Mouse (Mus musculus) layer of hippocampus, postnatal 36 days (tissue): ENCODE results near the gene Prss16. TPM values are rescaled to one million over a fixed set of nuclear protein-coding genes. Genes with fewer than 3 reads are reported as not detected.

Experiments used
- DNase-seq, 2 experiments: peaks; one replicate each; pipeline ENCODE4 v3.0.0; 2022
- total RNA-seq, 2 experiments: library from RNA; stranded (reverse); gene quantifications; 2 replicates each; pipeline ENCODE4 v1.2.3; 2021

Prss16 gene
- total RNA-seq, 2 experiments from 2014 or later = 0.25 to 0.42 TPM

GRCm38 (mm10) chr13:22035267-22036148 lies 26.0 kb upstream of the Prss16 start, which contains the start of the genes Hist1h2ah and Hist1h2bk:
Gene Hist1h2ah, minus strand, starts transcription at chr13:22035568.
Gene Hist1h2bk, plus strand, starts transcription at chr13:22035870.
- DNase-seq = peak; percentile 76 to 85

GRCm38 (mm10) chr13:22034443-22035266 lies 25.1 kb upstream of the Prss16 start:
- no peak for DNase-seq

DNA sequence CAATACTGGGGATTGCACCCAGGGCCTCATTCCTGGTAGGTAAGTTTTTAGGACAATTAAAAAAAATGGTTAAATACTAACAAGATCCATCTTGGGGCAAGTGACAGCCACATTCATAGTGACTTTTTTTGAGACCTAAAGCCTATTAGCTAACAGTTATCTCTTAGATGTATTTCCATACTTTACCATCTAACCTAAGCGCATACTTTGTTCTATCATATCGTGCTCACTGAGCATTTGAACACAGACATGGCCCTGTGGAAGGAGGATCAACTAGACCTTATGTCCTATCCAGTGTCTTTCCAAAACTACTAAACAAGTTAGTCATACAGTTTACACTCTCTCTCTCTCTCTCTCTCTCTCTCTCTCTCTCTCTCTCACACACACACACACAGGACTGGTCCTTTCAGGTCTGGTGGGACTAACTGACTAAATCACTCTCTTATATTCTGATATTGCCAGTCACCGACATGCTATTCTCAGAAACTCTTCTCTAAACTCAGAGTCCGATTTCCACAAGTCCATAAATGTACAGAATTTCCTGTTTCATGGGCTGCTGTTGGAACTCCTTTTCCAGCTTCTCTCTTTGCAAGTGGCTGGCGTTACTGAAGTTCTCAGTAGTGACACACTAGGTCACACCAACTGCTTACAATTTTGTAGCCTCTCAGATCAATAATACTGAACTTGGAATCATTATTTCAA lies 24.4 kb upstream of the Prss16 start:
- DNase-seq = no peak

- DNase-seq = no peak
These were observed 21.0 kb upstream of the Prss16 start for GRCm38 (mm10) chr13:22030493-22030892.

GRCm38 (mm10) chr13:22029928-22030327 lies 20.4 kb upstream of the Prss16 start:
- no peak for DNase-seq

DNA sequence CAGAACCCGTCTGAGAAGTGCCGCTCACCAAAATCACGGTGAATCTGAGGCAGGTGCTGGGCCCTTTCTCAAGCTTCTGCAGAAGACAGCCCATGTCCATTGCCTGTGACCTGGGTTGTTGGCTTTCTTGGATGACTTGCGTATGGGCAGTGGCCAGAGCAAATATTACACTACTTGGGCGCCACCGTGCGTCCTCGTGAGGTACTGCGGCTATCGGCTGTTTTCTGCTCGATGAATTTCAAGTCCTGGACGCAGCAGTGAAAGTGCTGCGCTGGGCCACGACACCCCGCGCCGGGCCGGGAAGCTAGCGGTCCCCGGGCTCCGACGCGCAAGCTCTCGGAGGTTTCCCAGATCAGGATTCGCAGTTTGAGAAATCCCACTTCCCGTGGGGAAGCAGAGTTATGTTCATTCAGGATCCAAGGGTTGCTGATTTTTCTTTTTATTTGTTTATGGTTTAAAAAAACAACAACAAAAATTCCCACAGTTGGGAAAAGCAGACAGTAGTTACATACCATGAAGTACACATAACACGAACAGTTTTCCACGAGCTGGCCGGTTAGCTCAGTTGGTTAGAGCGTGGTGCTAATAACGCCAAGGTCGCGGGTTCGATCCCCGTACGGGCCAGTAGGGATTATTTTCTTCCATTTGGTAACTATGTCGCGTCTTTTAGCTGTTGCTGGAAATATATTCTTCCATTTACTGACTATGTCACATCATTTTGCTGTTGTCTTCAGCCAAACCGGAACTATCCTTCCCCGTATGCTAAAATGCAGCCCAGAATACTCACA lies 19.3 kb upstream of the Prss16 start:
- DNase-seq = peak; percentile 88 to 89

DNA sequence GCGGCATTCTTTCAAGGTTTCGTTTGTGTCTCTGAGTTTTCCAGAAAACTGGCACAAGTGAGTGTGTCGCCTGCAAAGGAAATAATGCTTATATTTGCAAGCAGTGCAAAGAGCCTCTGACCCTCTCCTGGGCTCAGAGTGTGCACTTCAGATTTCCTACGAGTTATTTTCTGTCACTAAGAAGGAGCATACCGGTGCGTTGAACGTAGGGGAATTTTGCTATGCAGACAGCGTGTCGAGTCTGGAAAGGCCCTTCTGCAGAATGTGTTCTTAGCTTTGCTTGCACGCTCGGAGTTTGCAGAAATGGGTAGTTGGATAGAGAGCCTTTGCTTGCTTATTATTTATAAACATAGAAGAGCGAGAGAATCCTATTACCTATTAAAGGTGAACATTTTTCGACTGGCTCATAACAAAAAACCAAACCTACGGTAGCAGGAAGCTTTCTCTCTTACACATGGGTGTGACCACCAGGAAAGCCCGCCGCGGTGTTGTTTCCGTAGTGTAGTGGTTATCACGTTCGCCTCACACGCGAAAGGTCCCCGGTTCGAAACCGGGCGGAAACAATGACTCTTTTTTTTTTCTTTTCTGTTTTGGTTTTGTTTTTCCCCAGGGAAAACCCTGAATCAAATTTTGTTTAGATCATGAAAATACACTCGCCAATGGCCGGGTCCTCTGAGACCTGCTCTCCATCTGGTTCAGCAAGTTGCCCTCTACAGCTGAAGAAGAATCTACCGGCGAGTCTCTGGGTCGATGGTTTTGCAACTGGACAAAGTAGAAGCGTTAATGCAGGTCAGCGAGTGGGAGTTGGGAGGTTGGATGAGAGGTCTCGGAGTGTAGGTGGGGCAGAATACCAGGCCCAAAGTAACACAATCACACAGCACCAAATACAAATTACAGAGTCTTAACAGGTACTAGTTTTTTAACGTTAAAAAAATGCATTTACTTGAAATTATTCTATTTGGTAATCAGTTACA lies 16.8 kb upstream of the Prss16 start:
- peak; percentile 84 to 85 for DNase-seq

DNA sequence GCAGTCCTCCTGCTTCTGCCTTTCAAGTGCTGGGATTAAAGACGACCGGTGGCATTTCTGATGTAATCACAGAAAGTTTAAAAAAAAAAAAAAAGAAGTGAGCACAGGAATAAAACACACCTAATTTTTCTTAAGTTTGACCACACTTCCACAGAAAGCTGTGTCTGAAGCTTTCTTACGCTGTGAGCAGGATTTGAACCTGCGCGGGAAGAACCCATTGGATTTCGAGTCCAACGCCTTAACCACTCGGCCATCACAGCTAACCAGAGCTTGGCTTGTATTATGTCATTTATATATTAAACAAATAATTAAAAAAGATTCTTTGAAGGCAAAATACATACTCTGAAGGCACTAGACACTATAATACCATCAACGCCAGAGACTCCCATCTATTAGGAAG lies 12.7 kb upstream of the Prss16 start:
- DNase-seq = peak; percentile 64 to 66

DNA sequence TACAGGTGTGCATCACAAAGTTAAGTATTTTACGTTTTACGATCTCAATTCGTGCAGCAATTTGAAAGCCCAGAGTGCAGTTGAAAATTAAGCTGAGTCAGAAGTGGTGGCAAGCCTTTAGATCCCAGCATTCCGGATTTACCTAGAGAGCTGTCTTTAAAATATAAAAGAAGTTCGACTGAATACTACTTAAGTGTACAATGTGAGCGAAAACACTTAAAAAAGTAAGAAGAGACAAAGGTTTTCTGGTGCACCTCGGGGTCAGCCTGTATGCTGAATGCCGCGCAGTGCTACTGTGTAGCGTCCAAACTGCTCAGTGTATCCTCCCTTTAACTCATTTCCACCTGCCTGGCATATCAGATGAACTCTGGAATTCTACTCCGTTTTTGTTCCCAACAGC lies 12.0 kb upstream of the Prss16 start:
- no peak for DNase-seq

DNA sequence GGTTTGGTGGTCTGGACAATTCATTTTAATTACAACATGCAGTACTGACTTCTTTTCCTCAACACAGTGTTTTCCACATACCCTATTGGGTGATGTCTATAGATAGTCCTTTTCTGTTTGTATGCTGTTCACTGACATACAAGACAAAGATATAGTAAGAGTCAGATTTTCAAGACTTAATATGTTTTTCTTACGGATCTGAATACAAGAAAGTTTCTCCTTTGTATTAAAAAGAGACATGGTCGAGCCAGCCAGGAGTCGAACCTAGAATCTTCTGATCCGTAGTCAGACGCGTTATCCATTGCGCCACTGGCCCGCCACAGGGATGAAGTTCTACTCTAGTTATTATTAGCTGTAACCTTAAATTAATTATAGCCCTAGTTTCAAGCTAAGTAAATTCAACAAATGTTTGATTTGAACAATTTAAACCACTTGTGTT lies 11.4 kb upstream of the Prss16 start:
- DNase-seq = peak; percentile 41 to 65

GRCm38 (mm10) chr13:22019934-22020835 lies 10.6 kb upstream of the Prss16 start:
- no peak for DNase-seq

DNA sequence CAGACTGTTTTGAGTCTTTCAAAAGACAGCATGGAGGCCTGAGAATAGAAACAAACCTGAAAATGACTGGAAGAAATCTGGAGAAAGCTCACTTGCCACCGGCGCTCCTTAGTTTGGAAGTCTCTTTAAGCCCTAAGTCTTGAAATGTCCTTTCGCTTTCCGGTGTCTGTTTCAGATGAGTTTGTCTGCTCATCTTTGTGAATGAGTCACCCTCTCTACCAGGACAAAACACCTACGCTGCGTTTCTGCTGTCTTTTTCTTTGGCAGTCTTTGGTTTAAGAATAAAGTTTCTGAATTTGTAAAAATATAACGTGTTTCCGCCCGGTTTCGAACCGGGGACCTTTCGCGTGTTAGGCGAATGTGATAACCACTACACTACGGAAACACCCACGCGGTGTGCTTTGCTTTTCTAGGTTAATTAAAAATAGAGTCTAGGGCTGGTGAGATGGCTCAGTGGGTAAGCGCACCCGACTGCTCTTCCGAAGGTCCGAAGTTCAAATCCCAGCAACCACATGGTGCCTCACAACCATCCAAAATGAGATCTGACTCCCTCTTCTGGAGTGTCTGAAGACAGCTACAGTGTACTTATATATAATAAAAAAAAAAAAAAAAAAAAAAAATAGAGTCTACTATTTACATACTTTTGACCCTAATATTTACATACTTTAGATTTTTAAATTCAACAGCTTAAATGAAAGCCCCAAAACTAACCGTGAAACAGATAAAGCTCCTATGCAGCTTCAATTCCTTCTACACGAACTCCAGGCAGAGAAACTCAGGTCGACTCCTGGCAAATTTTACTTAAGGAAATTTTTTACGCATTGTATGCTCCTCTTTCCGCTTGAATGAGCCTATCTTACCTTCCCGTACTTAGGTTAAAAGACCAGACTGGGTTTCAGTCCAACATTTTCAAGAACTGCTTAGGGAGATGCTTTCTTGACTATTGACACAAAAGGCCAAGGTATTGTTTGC lies 6.2 kb upstream of the Prss16 start:
- peak in 1 of 2 experiments; percentile 44 for DNase-seq

- no peak for DNase-seq
These were observed 4.9 kb upstream of the Prss16 start for GRCm38 (mm10) chr13:22014411-22014845.

GRCm38 (mm10) chr13:22013716-22014115 lies 4.2 kb upstream of the Prss16 start:
- DNase-seq = no peak

GRCm38 (mm10) chr13:22008707-22009106 lies 835 bp downstream of the Prss16 start:
- no peak for DNase-seq

DNA sequence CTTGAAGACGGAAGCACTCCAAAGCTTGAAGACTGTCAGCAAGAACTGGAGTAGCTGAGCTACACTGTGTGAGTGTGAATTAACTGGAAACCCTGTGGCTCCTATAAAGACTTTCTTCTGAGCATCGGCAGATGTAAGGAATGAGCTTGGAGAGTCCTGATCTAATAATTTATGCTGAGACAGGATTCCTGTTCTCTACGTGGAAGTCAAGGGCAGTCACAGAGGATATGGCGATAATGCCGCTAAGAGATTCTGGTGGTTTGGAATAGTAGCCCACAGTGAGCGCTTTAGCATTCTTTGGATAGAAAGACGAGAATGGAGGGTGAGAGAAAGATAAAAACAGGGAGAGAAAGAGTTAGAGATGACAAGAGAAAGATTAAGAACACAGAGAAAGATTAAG lies 1.7 kb downstream of the Prss16 start:
- no peak for DNase-seq

DNA sequence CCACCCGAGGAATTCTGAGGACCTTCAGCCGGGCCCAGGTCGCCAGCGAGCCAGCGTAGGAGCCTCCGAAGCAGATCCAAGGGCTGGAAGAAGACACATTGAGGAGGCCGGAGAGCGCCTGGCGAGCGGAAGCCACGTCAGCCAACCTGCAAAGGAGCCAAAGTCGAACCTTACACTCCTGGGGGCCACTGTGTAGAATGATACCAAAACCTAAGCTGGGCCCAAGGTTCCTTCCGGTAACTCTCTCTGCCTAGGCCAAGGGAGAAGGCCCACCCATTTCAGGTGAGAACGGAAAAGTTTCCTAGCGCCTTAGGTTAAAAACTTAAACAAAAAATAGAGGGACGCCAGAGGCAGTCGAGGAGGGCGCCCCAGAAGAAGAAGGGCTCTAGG lies 2.4 kb downstream of the Prss16 start:
- DNase-seq = no peak
